ENCODE assay signal across 9 mouse cellular contexts in the genomic region with DNA sequence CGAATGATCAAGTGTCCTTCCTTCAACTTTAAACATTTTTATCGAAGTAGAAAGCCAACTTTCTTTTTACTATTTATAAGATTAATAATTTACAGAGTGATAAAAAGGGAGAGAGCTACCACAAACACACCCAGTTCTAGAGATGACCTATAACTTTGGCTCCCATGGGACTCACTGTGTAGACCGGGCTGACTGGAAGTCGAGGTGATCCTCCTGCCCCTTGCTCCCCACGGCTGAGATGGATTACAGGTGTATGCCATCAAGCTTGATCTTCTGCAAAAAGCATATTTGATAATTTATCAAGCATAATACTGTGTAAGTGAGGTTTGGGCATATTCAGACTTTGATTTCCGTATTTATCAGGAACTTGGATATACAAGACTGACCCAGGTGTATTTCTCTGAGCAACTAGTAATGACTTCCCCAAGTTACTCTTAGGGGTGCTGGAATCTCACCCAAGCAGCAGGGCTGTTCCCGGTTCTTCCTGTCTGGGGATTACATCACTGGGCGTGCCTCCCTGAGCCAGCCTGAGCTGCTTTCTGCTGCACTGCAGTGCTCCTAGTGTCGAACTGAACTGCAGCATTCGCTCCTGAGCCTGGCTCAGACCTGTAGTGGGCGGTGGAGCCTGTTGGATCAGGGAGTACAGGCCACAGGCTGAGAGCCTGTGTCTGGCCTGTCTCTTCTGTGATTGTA. TPM values are rescaled to one million over a fixed set of nuclear protein-coding genes. Genes with fewer than 3 reads are reported as not detected.
DNase-seq lines count a peak whose midpoint lies in the region; ATAC-seq lines count a peak whose summit lies in the region.
"Had no signal": no experiment of that assay in that cellular context is flagged by ENCODE, and none has a peak within 500 bp of the region (broad histone marks: within the 10 kb centered on the region; RNA-seq: fewer than 3 reads in every experiment).

No protein-coding gene starts in this region.

- H3K4me1 ChIP-seq in kidney, embryonic 15.5 days, result peaks cover 19% of the 10 kb centered on the region
- peaks cover 3% of the 10 kb centered on the region for H3K4me1 ChIP-seq in lung, embryonic 16.5 days (replicated peaks; ENCODE audit: control insufficient read depth, insufficient read depth, low read length)
- no peaks in the 10 kb centered on the region; the same call in 1 of the 2 replicates for H3K4me1 ChIP-seq in forebrain, embryonic 11.5 days (replicated peaks; ENCODE audit: control insufficient read depth, insufficient read depth, low read length)

- H3K4me2 ChIP-seq in kidney, embryonic 15.5 days, result no peak overlapping the region
- H3K4me2 ChIP-seq in lung, embryonic 16.5 days (ENCODE audit: low read depth, low read length), result no peak overlapping the region
- H3K4me2 ChIP-seq in forebrain, embryonic 11.5 days (ENCODE audit: low read depth, low read length, severe bottlenecking), result no peak overlapping the region
- H3K4me2 ChIP-seq: midbrain, embryonic 12.5 days had no signal

- H3K9me3 ChIP-seq in kidney, embryonic 15.5 days (replicated peaks), result no peaks in the 10 kb centered on the region
- no peaks in the 10 kb centered on the region for H3K9me3 ChIP-seq in lung, embryonic 16.5 days (ENCODE audit: control insufficient read depth, low read length)
- no peaks in the 10 kb centered on the region for H3K9me3 ChIP-seq in forebrain, embryonic 11.5 days (ENCODE audit: control insufficient read depth, low read length)
- H3K9me3 ChIP-seq: midbrain, embryonic 12.5 days had no signal

- no peaks in the 10 kb centered on the region for H3K27me3 ChIP-seq in kidney, embryonic 15.5 days
- H3K27me3 ChIP-seq in lung, embryonic 16.5 days (ENCODE audit: control insufficient read depth, insufficient read depth, low read depth, low read length), result no peaks in the 10 kb centered on the region
- H3K27me3 ChIP-seq in forebrain, embryonic 11.5 days (ENCODE audit: control insufficient read depth, insufficient read depth, low read length), result no peaks in the 10 kb centered on the region
- H3K27me3 ChIP-seq: midbrain, embryonic 12.5 days had no signal

- no peak overlapping the region for H3K4me3 ChIP-seq in kidney, embryonic 15.5 days (replicated peaks)
- no peak overlapping the region for H3K4me3 ChIP-seq in lung, embryonic 16.5 days (ENCODE audit: low read length)
- no peak overlapping the region for H3K4me3 ChIP-seq in forebrain, embryonic 11.5 days (ENCODE audit: low read depth, low read length)
- H3K4me3 ChIP-seq: midbrain, embryonic 12.5 days had no signal

- no peak overlapping the region for H3K9ac ChIP-seq in kidney, embryonic 15.5 days
- H3K9ac ChIP-seq in lung, embryonic 16.5 days (ENCODE audit: low read length), result no peak overlapping the region
- H3K9ac ChIP-seq in forebrain, embryonic 11.5 days (ENCODE audit: low read length), result no peak overlapping the region
- H3K9ac ChIP-seq: midbrain, embryonic 12.5 days had no signal

- WGBS in kidney, embryonic 15.5 days, result 55% methylated on average over 11 of the region's 11 CpGs
- 53% methylated on average over 11 of the region's 11 CpGs for WGBS in lung, embryonic 16.5 days
- WGBS in forebrain, embryonic 11.5 days, result 81% methylated on average over 11 of the region's 11 CpGs

- ATAC-seq in kidney, embryonic 15.5 days (replicated peaks; ENCODE audit: low FRiP score), result peak; percentile 87
- ATAC-seq in lung, embryonic 16.5 days (ENCODE audit: low read depth), result peak; percentile 73
- ATAC-seq in forebrain, embryonic 11.5 days (replicated peaks; ENCODE audit: low FRiP score), result no peak

- peak overlapping the region; percentile 64 for H3K27ac ChIP-seq in kidney, embryonic 15.5 days
- peak overlapping the region; percentile 3; the same call in 1 of the 2 replicates for H3K27ac ChIP-seq in lung, embryonic 16.5 days (ENCODE audit: low read length)
- no peak overlapping the region for H3K27ac ChIP-seq in forebrain, embryonic 11.5 days (ENCODE audit: low read depth, low read length)
- H3K27ac ChIP-seq: midbrain, embryonic 12.5 days had no signal

- intact Hi-C loops in left cerebral cortex, postnatal 14 days (cut with DNase I), result no loop called here
- intact Hi-C loops in left cerebral cortex, postnatal 4 days (cut with DNase I), result no loop called here

- DNase-seq in left cerebral cortex, postnatal 14 days (ENCODE audit: low spot score in 2 of 2), result peak; percentile 34 to 73
- no peak for DNase-seq in left cerebral cortex, postnatal 4 days
- peak; percentile 55 for DNase-seq in cerebellum, adult 11 months
- peak; percentile 99 for DNase-seq in heart, adult 11 months
- peak; percentile 51 for DNase-seq in urinary bladder, postnatal 25 days (ENCODE audit: low spot score)
- DNase-seq in forebrain, embryonic 11.5 days (ENCODE audit: low spot score), result no peak

- H3K36me3 ChIP-seq in kidney, embryonic 15.5 days, result peaks cover 22% of the 10 kb centered on the region
- H3K36me3 ChIP-seq in lung, embryonic 16.5 days (ENCODE audit: control insufficient read depth, insufficient read depth, low read length), result peaks cover 2% of the 10 kb centered on the region
- no peaks in the 10 kb centered on the region; the same call in 1 of the 2 replicates for H3K36me3 ChIP-seq in forebrain, embryonic 11.5 days (ENCODE audit: control insufficient read depth, insufficient read depth, low read length)

RNA-seq across cellular contexts. Expression of a gene that starts 7.4 kb away (rescaled TPM):
- 100 to 1,000 TPM; 318 to 323 TPM for total RNA-seq in left cerebral cortex, postnatal 14 days (2021)
- total RNA-seq in left cerebral cortex, postnatal 4 days (2021), result 100 to 1,000 TPM; 351 to 363 TPM
- 38.6 and 52.4 TPM in 2 replicates for polyA plus RNA-seq in kidney, embryonic 15.5 days (2015; fragmentation: Nextera tagmentation; extraction: Ambion mirVana)
- 40.4 and 41.9 TPM in 2 replicates for polyA plus RNA-seq in lung, embryonic 16.5 days (2015; fragmentation: Nextera tagmentation; extraction: Ambion mirVana)
- 90.8 and 96.9 TPM in 2 replicates for polyA plus RNA-seq in forebrain, embryonic 11.5 days (2014; fragmentation: Nextera tagmentation; extraction: Ambion mirVana)

Comparison
In these comparisons a context has a peak if more than half of its experiments do, and no peak if none do; other contexts are left out.
1. DNase-seq: peak in left cerebral cortex, postnatal 14 days (2 of 2), cerebellum, adult 11 months (single experiment), heart, adult 11 months (single experiment) and urinary bladder, postnatal 25 days (single experiment); none in left cerebral cortex, postnatal 4 days (single experiment) and forebrain, embryonic 11.5 days (single experiment).